In genomic region chr11:74650576-74651100, GRCm38 (mm10) we compare ENCODE assay signal across 8 mouse cellular contexts. TPM values are rescaled to one million over a fixed set of nuclear protein-coding genes. Genes with fewer than 3 reads are reported as not detected.
DNase-seq lines count a peak whose midpoint lies in the region; ATAC-seq and TF ChIP-seq lines count a peak whose summit lies in the region.

No protein-coding gene starts in this region.

- no peak for ATAC-seq in hindbrain, embryonic 13.5 days (ENCODE audit: low FRiP score)
- no peak for ATAC-seq in midbrain, embryonic 13.5 days
- no peak for ATAC-seq in megakaryocyte progenitor cell, adult 5-6 weeks (replicated peaks; ENCODE audit: poor library complexity)

- 21% methylated on average over 4 of the region's 4 CpGs for WGBS in kidney, adult 2 months
- WGBS in hindbrain, embryonic 13.5 days = 61% methylated on average over 4 of the region's 4 CpGs
- 59% methylated on average over 4 of the region's 4 CpGs for WGBS in midbrain, embryonic 13.5 days

- peak overlapping the region; percentile 95 for H3K4me3 ChIP-seq in kidney, adult 2 months (ENCODE audit: insufficient read depth, low read depth, low read length)
- peak overlapping the region; percentile 91 for H3K4me3 ChIP-seq in brown adipose tissue, adult 24 weeks (ENCODE audit: insufficient read depth, low read depth, low read length)
- H3K4me3 ChIP-seq in hindbrain, embryonic 13.5 days = peak overlapping the region; percentile 91
- H3K4me3 ChIP-seq in midbrain, embryonic 13.5 days (replicated peaks) = peak overlapping the region; percentile 82

- no peak for TF ChIP-seq POLR2A in kidney, adult 2 months (IDR thresholded peaks at IDR 0.05; ENCODE audit: low read depth, low read length)

- TF ChIP-seq CTCF in kidney, adult 2 months (conservative IDR thresholded peaks at IDR 0.05; ENCODE audit: insufficient read depth, insufficient read length, low read depth, low read length) = no peak

- peak overlapping the region; percentile 90 for H3K9ac ChIP-seq in hindbrain, embryonic 13.5 days
- H3K9ac ChIP-seq in midbrain, embryonic 13.5 days (replicated peaks) = peak overlapping the region; percentile 84; the same call in 1 of the 2 replicates

- no peak for DNase-seq in kidney, adult 2 months
- no peak for DNase-seq in kidney, postnatal 10 days
- no peak for DNase-seq in frontal cortex, postnatal 14 days (ENCODE audit: low spot score in 2 of 2)
- DNase-seq in right cerebral cortex, adult 18-20 months = no peak

- no peaks in the 10 kb centered on the region for H3K36me3 ChIP-seq in kidney, adult 2 months (ENCODE audit: control insufficient read depth, insufficient read depth, low read length)
- no peaks in the 10 kb centered on the region for H3K36me3 ChIP-seq in hindbrain, embryonic 13.5 days
- no peaks in the 10 kb centered on the region for H3K36me3 ChIP-seq in midbrain, embryonic 13.5 days

- H3K4me1 ChIP-seq in kidney, adult 2 months (ENCODE audit: control insufficient read depth, insufficient read depth, low read length) = peaks cover 34% of the 10 kb centered on the region
- H3K4me1 ChIP-seq in brown adipose tissue, adult 24 weeks (ENCODE audit: control insufficient read depth, insufficient read depth, insufficient read length, low read length) = peaks cover 3% of the 10 kb centered on the region; the same call in 1 of the 2 replicates
- peaks cover 51% of the 10 kb centered on the region for H3K4me1 ChIP-seq in hindbrain, embryonic 13.5 days (replicated peaks)
- H3K4me1 ChIP-seq in midbrain, embryonic 13.5 days (replicated peaks) = peaks cover 49% of the 10 kb centered on the region

- no peaks in the 10 kb centered on the region for H3K9me3 ChIP-seq in hindbrain, embryonic 13.5 days
- H3K9me3 ChIP-seq in midbrain, embryonic 13.5 days = no peaks in the 10 kb centered on the region

- peak overlapping the region; percentile 46 for H3K27ac ChIP-seq in kidney, adult 2 months (ENCODE audit: insufficient read depth, low read depth, low read length)
- H3K27ac ChIP-seq in brown adipose tissue, adult 24 weeks (replicated peaks; ENCODE audit: low read depth, low read length) = peak overlapping the region; percentile 78
- no peak overlapping the region for H3K27ac ChIP-seq in hindbrain, embryonic 13.5 days
- H3K27ac ChIP-seq in midbrain, embryonic 13.5 days = no peak overlapping the region

- H3K27me3 ChIP-seq in kidney, adult 2 months (replicated peaks; ENCODE audit: control insufficient read depth, insufficient read depth, low read length) = no peaks in the 10 kb centered on the region
- H3K27me3 ChIP-seq in hindbrain, embryonic 13.5 days = no peaks in the 10 kb centered on the region
- no peaks in the 10 kb centered on the region for H3K27me3 ChIP-seq in midbrain, embryonic 13.5 days

- peak overlapping the region; percentile 95 for H3K4me2 ChIP-seq in hindbrain, embryonic 13.5 days
- peak overlapping the region; percentile 95 for H3K4me2 ChIP-seq in midbrain, embryonic 13.5 days (replicated peaks)

RNA-seq across cellular contexts. Expression of gene Cluh, which starts 1.3 kb away (rescaled TPM):
- 115 and 119 TPM in 2 replicates for polyA plus RNA-seq in kidney, adult 2 months (2012; rRNA removed)
- polyA plus RNA-seq in brown adipose tissue, adult 24 weeks (2012; ENCODE audit: insufficient read depth, insufficient read length, missing spikeins) = 126 and 174 TPM in 2 replicates
- polyA plus RNA-seq in hindbrain, embryonic 13.5 days (2015; fragmentation: Nextera tagmentation; extraction: Ambion mirVana) = 14.3 and 16.8 TPM in 2 replicates
- polyA plus RNA-seq in midbrain, embryonic 13.5 days (2015; fragmentation: Nextera tagmentation; extraction: Ambion mirVana) = 12.7 and 14.2 TPM in 2 replicates
- total RNA-seq in megakaryocyte progenitor cell, adult 5-6 weeks (2015) = 35.5 and 40.7 TPM in 2 replicates
- 36.4 and 38.3 TPM in 2 replicates for total RNA-seq in megakaryocyte progenitor cell, adult 5-6 weeks (2017)

RNA-seq across cellular contexts. Expression of gene Ccdc92b, which starts 31.2 kb away (rescaled TPM):
- 0.13 and 0.18 TPM in 2 replicates for polyA plus RNA-seq in kidney, adult 2 months (2012; rRNA removed)
- polyA plus RNA-seq in brown adipose tissue, adult 24 weeks (2012; ENCODE audit: insufficient read depth, insufficient read length, missing spikeins) = not detected in 2 replicates
- polyA plus RNA-seq in hindbrain, embryonic 13.5 days (2015; fragmentation: Nextera tagmentation; extraction: Ambion mirVana) = 2.0 and 2.1 TPM in 2 replicates
- 1.7 and 1.8 TPM in 2 replicates for polyA plus RNA-seq in midbrain, embryonic 13.5 days (2015; fragmentation: Nextera tagmentation; extraction: Ambion mirVana)
- total RNA-seq in megakaryocyte progenitor cell, adult 5-6 weeks (2015) = 0.05 TPM in 1 of 2 replicates, not detected in the other
- 0.10 TPM in 1 of 2 replicates, not detected in the other for total RNA-seq in megakaryocyte progenitor cell, adult 5-6 weeks (2017)

RNA-seq across cellular contexts. Expression of gene Rap1gap2, which starts 39.9 kb away (rescaled TPM):
- polyA plus RNA-seq in kidney, adult 2 months (2012; rRNA removed) = 24.9 and 29.4 TPM in 2 replicates
- 2.2 and 4.5 TPM in 2 replicates for polyA plus RNA-seq in brown adipose tissue, adult 24 weeks (2012; ENCODE audit: insufficient read depth, insufficient read length, missing spikeins)
- 10.4 and 10.6 TPM in 2 replicates for polyA plus RNA-seq in hindbrain, embryonic 13.5 days (2015; fragmentation: Nextera tagmentation; extraction: Ambion mirVana)
- 7.3 and 10.4 TPM in 2 replicates for polyA plus RNA-seq in midbrain, embryonic 13.5 days (2015; fragmentation: Nextera tagmentation; extraction: Ambion mirVana)
- total RNA-seq in megakaryocyte progenitor cell, adult 5-6 weeks (2015) = 1.1 and 1.4 TPM in 2 replicates
- total RNA-seq in megakaryocyte progenitor cell, adult 5-6 weeks (2017) = 1.3 TPM in 2 replicates

Comparison
In these comparisons a context has a peak if more than half of its experiments do, and no peak if none do; other contexts are left out.
1. H3K27ac ChIP-seq: peak in kidney, adult 2 months (single experiment) and brown adipose tissue, adult 24 weeks (single experiment); none in hindbrain, embryonic 13.5 days (single experiment) and midbrain, embryonic 13.5 days (single experiment).
2. Peak in every context shown above with its lines, with median percentiles within 50 percentile points of each other: H3K4me3 ChIP-seq.